Mouse (Mus musculus) kidney, postnatal 14 days (tissue): ENCODE measurements around the gene Spink4.
"Not testable (repeated sequence)": the region's sequence is repeated elsewhere in the genome, so short reads cannot be mapped to it uniquely, and the experiment has no call there.

ENCODE experiments used
- DNase-seq: peaks from one replicate; pipeline ENCODE4 v3.0.0; 2022; ENCODE audit warnings: mixed read lengths

Spink4 gene

GRCm38 (mm10) chr4:40908261-40908969 is 11.4 kb upstream of the Spink4 start:
- DNase-seq: peak; percentile 68

- DNase-seq: no peak
Measured at GRCm38 (mm10) chr4:40914287-40914867, 5.5 kb upstream of the Spink4 start.

GRCm38 (mm10) chr4:40915947-40916346 is 3.9 kb upstream of the Spink4 start:
- DNase-seq: no peak

- DNase-seq: no peak
Measured at GRCm38 (mm10) chr4:40916592-40917155, 3.2 kb upstream of the Spink4 start.

GRCm38 (mm10) chr4:40920576-40920975 is 724 bp downstream of the Spink4 start:
- no peak for DNase-seq

GRCm38 (mm10) chr4:40921288-40921687 is 1.4 kb downstream of the Spink4 start:
- no peak for DNase-seq

- DNase-seq: peak; percentile 44
Measured at GRCm38 (mm10) chr4:40923087-40923651, 3.3 kb downstream of the Spink4 start.

GRCm38 (mm10) chr4:40925568-40925967 is 5.7 kb downstream of the Spink4 start:
- no peak for DNase-seq

GRCm38 (mm10) chr4:40929046-40929445 is 9.2 kb downstream of the Spink4 start:
- DNase-seq: no peak

- no peak for DNase-seq
Measured at GRCm38 (mm10) chr4:40933694-40934093, 13.8 kb downstream of the Spink4 start.

- DNase-seq: not testable (repeated sequence)
Measured at GRCm38 (mm10) chr4:40934369-40934768, 14.5 kb downstream of the Spink4 start.

- peak; percentile 33 for DNase-seq
Measured at GRCm38 (mm10) chr4:40936175-40936839, 16.5 kb downstream of the Spink4 start.

- no peak for DNase-seq
Measured at GRCm38 (mm10) chr4:40938793-40939192, 18.9 kb downstream of the Spink4 start.

- DNase-seq: no peak
Measured at GRCm38 (mm10) chr4:40943651-40944050, 23.8 kb downstream of the Spink4 start.

GRCm38 (mm10) chr4:40946516-40947121 is 26.8 kb downstream of the Spink4 start:
- no peak for DNase-seq

- no peak for DNase-seq
Measured at GRCm38 (mm10) chr4:40947565-40948159, 27.8 kb downstream of the Spink4 start.

- DNase-seq: peak; percentile 99
Measured at GRCm38 (mm10) chr4:40948160-40948708, 28.4 kb downstream of the Spink4 start, which contains the start of the genes Bag1 and Chmp5. Gene Bag1 (minus strand): TSS chr4:40948294. Gene Chmp5 (plus strand): TSS chr4:40948407.

GRCm38 (mm10) chr4:40953521-40953920 is 33.7 kb downstream of the Spink4 start:
- DNase-seq: peak; percentile 44

- DNase-seq: no peak
Measured at GRCm38 (mm10) chr4:40955942-40956341, 36.1 kb downstream of the Spink4 start.

- DNase-seq: no peak
Measured at GRCm38 (mm10) chr4:40963536-40963935, 43.7 kb downstream of the Spink4 start.

- peak; percentile 13 for DNase-seq
Measured at GRCm38 (mm10) chr4:40969161-40969560, 49.3 kb downstream of the Spink4 start.
